Mouse (Mus musculus) ES-E14 (cell line): ENCODE data around the gene Cenpk.

Experiments used
- CHD2 ChIP-seq: IDR thresholded peaks from 2 replicates; pipeline ENCODE4 v1.6.1; 2014; ENCODE audit warnings: mild to moderate bottlenecking, low read depth, low read length, inconsistent platforms
- HCFC1 ChIP-seq: IDR thresholded peaks from 2 replicates; pipeline ENCODE4 v1.6.1; 2012; ENCODE audit warnings: low read length, inconsistent platforms, borderline replicate concordance; ENCODE audit not compliant: insufficient read depth
- MAFK ChIP-seq: IDR thresholded peaks from 2 replicates; pipeline ENCODE4 v1.6.1; 2014; ENCODE audit warnings: mild to moderate bottlenecking, low read depth, low read length, inconsistent platforms; ENCODE audit not compliant: insufficient read depth
- ZC3H11A ChIP-seq: IDR thresholded peaks from 2 replicates; pipeline ENCODE4 v1.6.1; 2012; ENCODE audit warnings: low read depth, mild to moderate bottlenecking, inconsistent platforms, low read length, borderline replicate concordance
- ZNF384 ChIP-seq: IDR thresholded peaks from 2 replicates; pipeline ENCODE4 v1.6.1; 2012; ENCODE audit warnings: low read depth, low read length, inconsistent platforms

DNA sequence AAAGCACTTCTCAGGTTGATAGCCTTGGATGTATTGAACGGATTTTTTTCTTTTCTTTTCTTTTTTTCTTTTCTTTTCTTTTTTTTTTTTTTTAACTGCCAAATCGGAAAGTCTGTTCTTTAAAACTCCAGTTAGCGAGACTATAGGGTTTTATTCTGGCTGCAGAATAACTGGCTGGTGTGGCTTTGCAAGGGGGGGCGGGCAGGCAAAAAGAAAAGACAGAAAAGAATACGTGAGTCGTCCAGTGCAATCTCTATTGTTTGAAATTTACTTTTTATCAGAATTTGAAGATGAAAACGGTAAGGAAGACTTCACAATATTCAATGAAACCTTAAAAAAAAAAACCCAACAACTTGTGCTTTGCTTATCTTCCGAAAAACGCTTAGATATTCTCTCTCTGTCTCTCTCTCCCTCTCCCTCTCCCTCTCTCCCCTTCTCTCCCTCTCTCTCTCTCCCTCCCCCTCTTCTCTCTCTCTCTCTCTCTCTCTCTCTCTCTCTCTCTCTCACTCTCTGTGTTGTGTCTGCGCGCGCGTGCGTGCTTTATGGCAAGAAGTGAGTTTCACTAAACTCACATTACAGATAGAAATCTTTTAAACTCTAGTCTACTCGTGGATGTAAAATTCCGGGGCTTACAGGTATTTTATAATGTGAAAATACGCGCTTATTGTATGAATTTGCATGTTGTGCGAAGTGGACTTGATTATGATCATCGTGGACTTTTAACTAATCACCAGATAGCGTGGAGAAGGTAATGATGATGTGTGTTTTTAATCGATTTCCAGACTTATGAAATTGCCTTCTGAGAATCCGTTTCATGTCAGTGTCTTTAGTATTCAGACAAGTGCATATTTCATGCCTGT lies 59.2 kb downstream of the Cenpk start, which contains the start of gene Adamts6:
- TF ChIP-seq MAFK, result no peak
- no peak for TF ChIP-seq ZC3H11A
- TF ChIP-seq ZNF384, result no peak
- TF ChIP-seq CHD2, result no peak
- no peak for TF ChIP-seq HCFC1
